Mouse (Mus musculus) gastrocnemius, postnatal 10 days (tissue): Measurements from ENCODE around the gene Slc22a15. TPM values are rescaled to one million over a fixed set of nuclear protein-coding genes. Genes with fewer than 3 reads are reported as not detected.
A peak's percentile ranks its signal among the peaks of the same experiment; 100 is the strongest.

Experiments used
- DNase-seq: peaks from one replicate; pipeline ENCODE4 v3.0.0; 2021; ENCODE audit warnings: mixed read lengths
- total RNA-seq, 2 experiments: library from RNA; stranded (reverse); gene quantifications; 2 replicates each; pipeline ENCODE4 v1.2.3; 2021

The Slc22a15 gene
- total RNA-seq, 2 experiments from 2014 or later: 1.9 to 3.5 TPM

- DNase-seq: peak; percentile 56
These were observed 111.8 kb downstream of the Slc22a15 start for GRCm38 (mm10) chr3:101812341-101812962.

GRCm38 (mm10) chr3:101811931-101812330, 112.3 kb downstream of the Slc22a15 start:
- no peak for DNase-seq

- no peak for DNase-seq
These were observed 116.6 kb downstream of the Slc22a15 start for GRCm38 (mm10) chr3:101807646-101808045.

- DNase-seq: no peak
These were observed 117.3 kb downstream of the Slc22a15 start for GRCm38 (mm10) chr3:101806941-101807340.

- DNase-seq: peak; percentile 89
These were observed 118.1 kb downstream of the Slc22a15 start for GRCm38 (mm10) chr3:101806149-101806548.

Other genes with a start within 250 kb of the Slc22a15 start
- under 1 TPM in 1 of 2 experiments, not detected in 1; 0.09 TPM for gene Mab21l3, start 75.5 kb downstream of the Slc22a15 start, total RNA-seq
- gene Nhlh2, start 85.6 kb upstream of the Slc22a15 start, total RNA-seq: not detected
- 100 to 1,000 TPM; 270 to 288 TPM for gene Casq2, start 162.0 kb upstream of the Slc22a15 start, total RNA-seq